Mouse (Mus musculus): ENCODE results near the gene Fbxw8.

Fbxw8 gene

DNA sequence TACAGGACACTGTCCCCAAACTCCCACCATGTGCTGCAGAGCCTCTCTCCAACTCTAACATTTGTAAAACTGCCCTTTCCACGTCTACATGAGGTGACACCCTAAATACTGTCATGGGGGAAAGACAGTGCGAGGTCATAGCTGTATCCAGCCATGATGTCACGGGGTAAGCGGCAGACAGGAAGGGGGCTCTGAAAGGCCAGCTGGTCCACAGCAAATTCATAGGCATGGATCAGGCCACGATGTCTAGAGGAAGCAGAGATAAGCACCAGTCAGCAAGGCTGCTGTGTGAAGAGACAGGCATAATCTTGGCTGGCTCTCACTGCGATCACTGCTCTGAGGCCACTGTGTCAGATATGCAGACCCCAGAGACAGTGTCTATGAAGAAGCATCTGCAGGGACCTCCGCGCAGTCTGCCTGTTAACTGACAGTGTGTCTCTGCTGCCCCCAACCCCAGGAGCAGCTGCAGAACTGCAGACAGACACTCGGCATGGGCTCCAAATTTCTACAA lies 87.2 kb downstream of the Fbxw8 start:
- no peak for DNase-seq

DNA sequence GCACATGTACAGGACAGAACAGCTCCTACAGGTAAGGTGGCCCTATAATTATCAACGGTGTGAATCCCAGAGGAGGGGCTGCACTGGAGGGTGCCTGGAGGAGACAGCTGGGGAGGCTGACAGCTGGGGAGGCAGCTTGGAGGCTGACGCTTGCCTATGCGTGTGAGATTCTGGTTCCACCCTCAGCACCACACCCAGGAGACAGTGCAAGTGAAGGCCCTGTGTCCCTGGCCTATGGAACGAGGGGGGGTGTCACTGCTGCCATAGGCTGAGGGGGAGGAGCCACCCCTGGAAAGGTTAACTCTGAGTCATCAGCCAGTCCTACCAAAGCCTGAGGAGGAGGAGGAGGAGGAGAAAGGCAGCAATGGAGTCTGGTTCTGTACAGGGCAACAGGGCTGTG lies 87.7 kb downstream of the Fbxw8 start:
- no peak for DNase-seq

DNA sequence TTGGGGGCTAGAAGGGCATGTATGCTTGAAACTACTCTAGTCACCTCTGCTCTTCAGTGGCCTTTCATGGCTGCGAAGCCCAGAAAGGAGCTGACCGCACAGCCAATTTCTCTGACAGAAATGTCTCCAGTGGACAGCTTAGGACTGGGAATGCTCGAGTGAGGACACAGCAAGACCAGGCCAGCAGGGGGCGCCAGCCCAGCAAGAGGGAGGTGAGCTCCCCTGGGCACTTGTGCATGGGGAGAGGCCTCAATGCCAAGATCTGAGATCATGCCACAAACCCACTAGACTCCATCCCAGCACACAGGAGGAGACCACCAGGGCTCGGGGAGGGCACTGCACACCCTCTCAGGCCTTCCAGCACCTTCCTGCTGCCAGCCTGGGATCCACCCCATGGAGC lies 88.4 kb downstream of the Fbxw8 start:
- DNase-seq: peak; percentile 85 to 89

DNA sequence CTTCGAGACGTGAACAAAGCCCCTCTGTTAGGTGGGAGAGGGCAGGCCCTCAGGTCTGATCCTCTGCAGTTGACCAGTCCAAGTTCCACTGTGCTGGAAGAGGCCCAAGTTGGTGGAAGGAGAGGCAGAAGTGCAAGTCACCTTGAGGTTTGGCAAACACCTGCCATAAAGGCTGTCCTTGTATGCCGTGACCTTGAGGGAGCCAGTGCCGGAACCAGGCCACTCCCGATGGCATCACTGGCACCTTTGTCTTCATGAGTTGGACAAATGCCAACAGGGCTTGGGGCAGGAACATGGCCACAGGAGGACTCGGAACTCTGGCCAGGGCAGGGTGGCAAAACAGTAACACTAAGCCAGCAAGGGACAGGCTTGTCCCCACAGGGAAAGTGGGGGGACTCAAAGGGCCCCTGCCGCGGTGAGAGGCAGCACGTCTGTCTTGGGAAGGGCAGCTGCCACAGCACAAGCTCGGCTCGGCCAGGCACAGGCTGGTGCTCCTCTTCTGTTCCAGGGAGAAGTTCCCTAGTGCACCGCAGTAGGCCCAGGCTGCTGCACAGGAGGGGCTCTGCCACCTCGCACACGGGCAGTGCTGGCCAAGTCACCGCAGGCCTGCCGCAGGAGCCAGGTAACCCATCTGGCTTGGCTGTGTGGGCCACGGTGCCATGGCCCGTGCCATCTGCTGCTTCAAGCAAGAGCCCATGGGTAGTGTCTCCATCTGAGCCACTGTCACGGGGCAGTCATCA lies 89.6 kb downstream of the Fbxw8 start:
- DNase-seq: peak; percentile 44 to 68

DNA sequence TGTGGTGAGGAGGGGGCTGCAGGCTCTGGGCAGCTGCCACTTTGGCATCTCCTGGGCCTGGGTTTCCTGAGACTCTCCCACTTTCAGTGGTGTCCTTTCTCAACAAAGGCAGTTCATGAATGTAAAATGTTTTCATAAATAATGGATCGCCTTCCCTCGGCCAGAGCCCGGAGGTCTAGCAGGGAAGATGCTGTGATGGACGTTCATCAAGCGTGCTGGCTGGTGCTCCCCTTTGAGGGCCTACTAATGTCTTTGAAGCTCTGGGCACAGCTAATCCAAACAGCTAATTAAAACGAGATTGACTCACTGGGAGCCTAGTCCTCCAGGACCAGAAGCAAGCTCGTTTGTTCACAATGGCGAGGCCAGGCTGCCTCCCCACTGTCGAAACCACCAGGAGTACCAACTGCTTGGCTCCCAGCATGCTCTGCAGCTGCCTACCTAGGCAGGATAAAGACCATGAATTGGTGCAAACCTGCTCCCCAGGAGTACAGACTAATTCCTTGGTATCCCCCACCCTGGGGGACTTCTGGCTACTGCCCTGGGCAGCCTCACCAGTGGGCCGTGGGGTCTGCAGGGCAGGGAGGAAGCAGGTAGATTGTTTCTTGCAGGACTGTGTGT lies 90.9 kb downstream of the Fbxw8 start:
- DNase-seq: no peak

DNA sequence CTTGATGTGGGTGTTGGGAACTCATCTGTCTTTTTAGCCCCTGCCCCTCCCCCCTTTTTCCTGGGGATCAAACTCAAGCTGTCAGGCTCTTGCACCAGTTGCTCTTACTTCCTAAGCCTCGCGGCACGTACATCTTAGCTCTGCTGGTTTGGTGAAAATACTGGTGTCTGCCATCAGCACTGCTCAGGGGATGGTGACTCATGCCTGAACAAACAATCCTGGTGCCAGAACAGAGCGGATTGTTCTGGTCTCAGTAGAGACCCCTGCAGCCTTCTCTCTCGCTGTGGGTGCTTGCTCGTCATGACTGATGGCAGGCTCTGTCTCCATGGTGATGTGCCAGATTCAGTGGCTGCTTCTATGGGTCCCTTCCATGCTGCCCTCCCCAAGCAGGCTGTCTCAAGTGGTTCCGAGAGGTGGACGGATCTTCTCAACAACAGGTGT lies 92.1 kb downstream of the Fbxw8 start:
- DNase-seq: no peak

DNA sequence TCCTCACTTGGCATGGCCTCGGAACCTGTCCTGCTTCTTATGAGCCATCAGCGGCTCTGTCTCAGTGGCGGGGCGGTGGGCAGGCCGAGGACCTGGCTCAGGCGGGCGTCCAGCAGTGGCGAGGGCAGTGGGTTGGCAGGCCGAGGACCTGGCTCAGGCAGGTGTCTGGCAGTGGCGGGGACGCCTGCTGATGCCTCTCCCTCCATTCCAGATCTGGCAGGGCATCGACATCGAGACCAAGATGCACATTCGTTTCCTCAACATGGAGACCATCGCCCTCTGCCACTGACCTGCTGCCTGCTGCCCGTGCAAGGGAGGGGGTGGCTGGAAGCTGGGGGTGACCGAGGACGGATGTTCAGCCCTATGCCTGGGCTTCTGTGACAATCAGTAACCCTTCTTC lies 93.9 kb downstream of the Fbxw8 start:
- no peak for DNase-seq

DNA sequence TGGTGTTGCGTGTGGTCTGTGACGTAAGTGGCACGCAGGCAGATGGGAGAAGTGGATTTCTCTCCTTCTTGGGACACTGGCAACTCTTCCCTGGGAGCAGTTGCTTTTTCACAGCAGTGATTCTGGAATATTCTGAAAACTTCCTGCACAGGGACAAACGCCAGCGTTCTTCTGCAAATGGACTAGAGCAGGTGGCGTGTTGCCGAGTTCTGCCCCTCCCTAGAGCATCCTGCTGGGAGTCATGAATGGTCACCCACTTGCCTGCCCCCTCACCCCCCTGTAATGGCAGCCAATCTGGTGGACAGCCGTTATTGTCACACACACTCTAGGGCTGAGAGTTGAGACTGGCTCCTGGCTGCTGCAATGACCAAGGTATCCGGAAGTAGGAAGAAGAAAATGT lies 95.6 kb downstream of the Fbxw8 start:
- DNase-seq: no peak

DNA sequence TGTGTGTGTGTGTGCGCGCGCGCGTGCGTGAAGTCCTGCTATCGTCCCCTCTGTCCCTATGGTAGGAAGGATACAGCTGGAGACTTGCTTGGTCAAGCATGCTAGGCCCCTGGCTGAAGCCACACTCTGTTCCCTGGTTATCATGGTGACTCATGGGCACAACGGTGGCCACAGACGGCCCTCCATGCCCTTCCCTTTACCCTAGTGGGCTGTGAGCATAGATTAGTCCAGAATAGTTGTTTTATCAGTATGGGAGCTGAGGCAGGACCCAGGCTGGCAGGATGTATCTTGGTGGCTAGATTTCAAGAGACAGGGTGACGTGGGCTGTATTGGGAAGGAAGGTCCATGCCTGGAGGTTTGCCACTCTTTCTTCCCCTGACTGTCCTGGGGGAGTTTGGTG lies 96.4 kb downstream of the Fbxw8 start:
- no peak for DNase-seq

DNA sequence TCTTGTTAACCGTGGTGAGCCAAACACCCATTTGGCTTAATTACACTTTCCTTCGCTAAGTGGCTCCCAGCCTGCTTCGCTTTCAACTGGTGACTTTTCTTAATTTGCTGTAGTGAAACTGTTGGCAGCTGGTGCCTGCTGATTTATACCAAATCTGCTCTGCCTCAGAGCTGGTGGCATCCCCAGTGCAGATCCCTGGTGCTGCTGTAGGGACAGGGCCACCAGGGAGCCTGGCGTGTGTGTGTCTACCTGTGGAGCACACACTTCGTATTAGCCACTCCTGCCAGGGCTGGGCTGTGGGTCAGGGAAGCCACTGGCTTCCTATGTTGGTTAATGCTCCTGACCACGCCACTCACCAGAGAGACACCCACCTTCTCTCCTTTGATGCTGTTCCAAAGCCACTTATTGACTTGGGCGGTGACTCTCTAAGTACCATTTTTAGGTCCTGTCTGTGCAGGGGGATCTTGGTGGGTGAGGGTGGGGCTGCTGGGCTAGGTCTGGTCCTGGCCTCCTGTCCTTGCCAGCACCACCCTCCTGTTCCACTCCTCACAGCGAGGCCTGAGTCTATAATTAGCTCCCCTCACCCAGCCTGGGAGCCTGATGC lies 97.7 kb downstream of the Fbxw8 start:
- no peak for DNase-seq

DNA sequence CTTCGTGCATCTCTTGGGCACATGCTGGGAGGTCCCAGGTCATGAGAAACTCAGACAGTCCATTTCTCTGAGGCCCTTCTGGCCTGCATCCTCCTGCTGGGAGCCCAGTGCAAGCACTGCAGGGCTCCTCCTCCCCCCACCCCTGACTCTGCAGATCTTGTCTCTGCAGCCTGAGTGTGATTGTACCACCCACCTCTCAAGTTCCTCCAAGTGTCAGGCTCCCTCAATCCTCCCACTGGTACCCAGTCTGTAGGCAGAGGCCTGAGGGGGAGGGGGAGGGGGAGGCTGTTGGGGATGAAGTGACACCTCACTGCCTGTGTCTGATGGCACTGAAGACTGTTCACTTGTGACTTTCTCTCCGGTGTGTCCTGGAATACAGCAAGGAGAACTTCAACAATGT lies 102.1 kb downstream of the Fbxw8 start:
- DNase-seq: no peak

DNA sequence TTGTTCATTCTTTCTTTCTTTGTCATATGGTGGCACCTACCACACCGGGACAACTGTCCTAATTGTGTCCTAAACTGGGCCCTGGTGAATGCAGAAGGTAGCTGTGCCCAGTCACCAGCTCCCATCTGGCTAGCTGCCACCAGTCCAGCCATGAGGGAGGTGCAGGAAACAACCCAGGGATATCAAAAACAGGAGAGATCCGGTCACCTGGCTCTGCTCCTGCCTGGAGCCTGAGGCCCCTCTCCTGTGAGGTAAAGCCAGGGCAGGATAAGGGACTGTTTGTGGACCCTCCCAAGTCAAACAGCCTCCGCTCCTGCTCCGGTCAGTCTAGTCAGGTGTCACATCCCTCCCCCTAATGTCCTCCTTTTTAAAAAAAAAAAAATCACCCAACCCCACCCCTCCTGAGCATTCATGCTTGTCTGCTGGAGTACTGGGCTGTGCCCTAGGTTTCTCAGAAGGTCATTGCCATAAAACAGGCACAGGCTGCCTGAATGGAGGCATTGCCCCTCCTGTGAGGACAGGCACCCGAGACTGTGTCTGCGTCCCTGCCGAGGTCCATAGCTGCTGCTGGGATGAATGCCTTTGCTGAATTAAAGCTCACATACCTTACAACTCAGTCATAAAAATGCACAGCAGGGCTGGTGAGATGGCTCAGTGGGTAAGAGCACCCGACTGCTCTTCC lies 103.1 kb downstream of the Fbxw8 start:
- peak; percentile 70 to 80 for DNase-seq

DNA sequence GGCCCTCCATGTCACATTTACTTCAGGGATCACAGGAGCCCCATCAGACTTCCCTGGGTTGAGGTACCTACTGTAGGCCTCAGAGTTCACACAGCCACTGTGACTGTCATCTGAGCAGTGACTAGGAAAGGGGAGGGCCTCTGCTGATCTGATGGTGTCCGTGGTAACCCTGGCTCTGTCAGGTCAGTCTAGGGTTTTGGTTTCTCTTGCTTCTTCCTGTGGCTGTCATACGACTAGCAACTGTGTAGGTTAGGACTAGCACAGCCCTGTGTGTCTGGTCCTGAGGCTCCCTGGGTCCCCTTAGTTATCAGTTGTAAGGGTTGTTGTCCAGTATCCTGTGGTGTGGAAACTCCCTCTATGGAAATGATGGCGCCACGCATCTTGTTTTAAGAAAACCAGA lies 104.5 kb downstream of the Fbxw8 start:
- no peak for DNase-seq

DNA sequence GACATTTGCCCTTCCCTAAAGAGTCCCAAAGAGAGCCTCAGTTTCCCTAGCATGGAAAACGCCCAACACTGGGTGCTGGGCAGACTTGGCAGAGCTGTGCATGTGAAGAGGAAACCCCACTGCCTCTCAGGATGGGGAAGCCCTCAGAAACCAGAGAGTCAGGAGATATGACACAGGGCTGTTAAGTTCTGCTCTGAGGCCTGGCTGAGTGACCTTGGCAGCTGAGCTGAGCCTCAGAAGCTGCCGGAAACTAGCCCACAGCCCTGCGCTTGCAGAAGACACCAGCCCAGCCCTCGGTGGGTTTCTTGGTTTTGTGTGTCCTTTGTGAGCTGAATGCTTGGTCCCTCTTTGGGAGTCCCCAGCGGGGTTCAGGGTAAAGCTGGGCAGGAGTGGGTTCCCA lies 106.3 kb downstream of the Fbxw8 start:
- no peak for DNase-seq

DNA sequence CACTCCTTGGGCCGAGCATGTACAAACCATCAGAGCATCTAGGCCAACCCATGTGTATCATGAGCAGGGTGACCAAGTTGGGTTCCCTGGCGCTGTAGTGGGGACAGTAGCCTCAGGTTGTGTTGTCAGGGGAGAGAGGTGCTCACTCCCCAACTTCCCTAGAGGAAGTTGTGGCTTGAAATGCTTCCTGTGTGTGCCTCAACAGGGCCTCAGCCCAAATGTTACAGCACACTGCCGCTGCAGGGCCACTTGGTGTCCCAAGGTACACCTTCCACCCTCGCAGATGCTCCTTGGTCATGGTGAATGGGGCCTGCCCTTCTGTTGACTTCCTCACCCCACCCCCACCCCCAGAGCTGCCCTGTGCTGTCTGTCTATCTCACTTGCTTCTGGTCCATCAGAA lies 106.9 kb downstream of the Fbxw8 start:
- no peak for DNase-seq

DNA sequence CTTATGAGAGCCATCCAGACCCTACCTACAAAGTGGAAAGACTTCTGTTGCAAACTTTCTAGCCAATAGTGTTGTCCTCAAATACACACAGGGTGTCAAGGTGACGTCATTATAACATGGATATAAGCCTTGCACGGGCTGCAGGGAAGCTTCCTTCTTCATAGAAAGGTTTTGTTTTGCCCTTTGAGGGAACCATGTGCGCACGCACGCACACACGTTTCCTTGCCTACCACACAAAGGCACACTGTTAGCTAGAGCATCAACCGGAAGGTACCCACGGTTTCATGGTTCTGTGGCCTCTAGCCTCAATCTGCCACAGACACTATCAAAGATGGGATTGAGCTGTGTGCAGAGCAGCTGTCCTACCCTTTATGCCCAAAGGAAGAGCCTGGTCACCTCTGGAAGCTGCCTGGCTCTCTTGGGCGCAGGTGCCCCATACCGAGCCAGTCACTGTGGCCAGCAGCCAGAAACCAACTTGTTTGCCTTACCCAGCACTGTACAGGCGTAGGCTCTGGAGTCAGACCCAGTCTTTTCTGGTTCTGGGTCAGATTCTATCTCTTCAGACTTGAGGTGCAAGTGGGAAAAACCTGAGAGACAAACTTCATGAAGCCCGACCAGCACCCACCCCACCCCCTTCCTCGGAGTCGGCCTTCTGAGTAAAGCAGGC lies 108.0 kb downstream of the Fbxw8 start:
- DNase-seq: no peak

DNA sequence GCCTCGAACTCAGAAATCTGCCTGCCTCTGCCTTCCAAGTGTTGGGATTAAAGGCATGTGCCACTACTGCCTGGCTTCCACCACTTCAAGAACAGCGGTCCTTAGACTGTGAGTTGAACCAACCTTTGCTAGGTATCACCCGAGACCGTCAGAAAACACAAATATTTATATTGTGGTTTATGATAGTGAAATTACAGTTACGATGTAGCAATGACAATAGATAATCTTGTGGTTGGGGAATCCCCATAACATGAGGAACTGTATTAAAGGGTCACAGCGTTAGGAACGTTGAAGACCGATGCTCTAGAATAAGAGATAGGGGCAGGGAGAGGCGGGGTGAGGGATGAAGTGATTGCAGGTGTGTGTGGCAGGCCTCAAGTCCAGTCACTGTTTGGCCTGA lies 109.9 kb downstream of the Fbxw8 start:
- no peak for DNase-seq

DNA sequence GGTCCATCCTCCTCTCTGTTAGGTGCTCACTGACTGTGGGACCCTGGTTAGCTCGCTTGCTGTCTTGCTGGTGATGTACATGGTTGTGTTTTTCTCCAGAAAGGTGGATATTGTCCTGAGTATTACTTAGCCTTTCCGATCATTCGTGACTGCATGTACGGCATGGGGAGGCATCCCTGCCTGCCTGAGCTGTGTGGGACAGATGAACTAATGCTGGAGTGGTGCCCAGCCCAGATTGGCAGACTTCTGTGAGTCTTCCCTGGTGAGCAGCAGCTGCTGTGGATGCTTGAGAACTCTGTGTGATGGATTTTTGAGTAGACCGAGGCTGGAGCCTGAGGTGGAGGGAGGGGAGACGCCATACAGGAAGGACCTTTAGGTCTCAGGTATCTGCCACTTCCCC lies 110.4 kb downstream of the Fbxw8 start:
- DNase-seq: no peak

DNA sequence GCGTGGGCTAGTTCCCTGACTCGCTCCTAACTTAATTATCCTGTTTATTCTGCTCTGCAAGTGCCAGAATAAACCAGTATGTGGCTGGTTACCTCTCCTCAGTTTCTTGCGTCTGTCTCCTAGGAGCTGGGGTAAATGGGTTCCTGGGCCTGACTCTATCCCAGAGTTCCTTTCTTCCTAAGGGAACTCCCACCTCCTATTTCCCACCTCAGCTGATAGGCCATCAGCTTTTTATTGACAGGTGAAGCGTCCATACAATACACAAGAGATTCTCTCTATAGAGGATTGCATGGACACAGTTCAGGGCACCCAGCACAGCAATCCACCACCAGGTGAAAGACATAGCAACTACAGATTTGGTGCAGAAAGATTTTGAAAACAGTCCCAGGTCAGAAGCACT lies 111.5 kb downstream of the Fbxw8 start:
- no peak for DNase-seq

DNA sequence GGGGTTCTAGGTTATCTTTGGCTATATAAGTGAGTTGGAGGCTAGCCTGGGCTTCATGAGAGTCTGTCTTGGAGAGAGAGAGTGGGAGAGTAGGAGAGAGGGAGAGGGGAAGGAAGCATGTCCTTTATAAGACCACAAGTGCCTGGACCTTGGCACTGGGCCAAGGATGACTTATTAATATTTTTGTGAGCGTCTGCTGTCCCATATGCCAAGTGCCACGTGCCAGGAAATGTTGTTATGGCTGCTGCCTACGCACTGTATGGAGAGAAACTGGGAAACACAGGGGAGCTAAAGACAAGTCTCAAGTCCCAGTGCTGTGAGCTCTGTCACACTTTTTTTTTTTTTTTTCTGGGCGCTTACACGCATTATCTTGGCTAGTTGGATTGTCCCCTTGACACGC lies 112.7 kb downstream of the Fbxw8 start:
- DNase-seq: no peak

DNA sequence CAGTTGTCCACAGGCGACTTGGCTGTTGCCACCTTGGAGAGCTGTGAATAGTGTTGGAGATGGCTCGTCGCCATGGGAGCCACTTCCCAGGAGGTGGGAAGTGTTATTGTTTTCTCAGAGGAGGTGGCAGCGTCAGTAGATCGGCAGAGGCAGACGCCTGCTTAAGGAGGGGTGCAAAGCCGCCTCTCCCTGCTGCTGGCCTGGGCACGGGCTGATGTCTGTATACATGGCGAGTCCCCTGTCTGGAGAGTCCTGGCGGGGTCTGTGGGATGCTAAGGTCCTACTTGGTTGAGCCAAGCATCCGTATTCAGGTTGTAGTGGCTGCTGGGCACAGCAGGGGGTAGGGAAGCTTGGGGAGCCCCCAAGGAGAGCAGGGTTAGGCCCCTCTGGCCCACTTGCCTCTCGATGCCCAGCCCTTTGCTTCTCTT lies 116.0 kb downstream of the Fbxw8 start:
- no peak for DNase-seq

DNA sequence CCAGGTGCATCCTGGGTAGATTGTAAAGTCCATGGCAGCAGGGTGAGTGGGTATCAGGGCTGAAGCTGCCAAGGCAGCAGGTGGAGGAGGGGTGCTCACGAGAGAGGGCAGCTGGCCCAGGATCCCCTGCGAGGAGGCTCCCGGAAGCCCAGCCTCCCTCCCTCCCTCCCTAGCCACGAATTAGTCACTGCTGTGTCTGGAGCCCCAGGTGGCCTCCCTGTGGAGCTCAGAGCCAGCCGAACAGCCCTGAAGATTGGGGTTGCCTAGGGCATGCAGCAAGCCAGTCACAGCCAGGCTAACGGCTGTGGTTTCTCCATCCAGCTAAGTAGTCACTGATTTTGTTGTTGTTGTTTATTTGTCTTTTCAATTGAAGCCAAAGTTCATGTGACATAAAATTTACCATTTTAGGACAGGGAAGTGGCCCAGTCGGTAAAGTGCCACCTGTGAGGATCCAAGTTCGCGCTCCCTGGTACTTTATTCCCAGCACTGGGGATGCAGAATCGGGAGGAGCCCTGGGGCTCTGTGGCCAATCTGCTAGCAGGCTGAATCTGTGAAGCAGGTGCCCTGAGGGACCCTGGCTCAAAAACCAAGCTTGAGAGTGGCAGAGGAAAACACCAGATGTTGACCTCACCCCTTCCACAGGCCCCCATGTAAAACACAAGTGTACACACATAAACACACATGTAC lies 117.3 kb downstream of the Fbxw8 start:
- DNase-seq: peak in 1 of 2 experiments; percentile 60
